Mouse (Mus musculus) liver, embryonic 14.5 days (tissue): ENCODE results near the gene Hid1.

Experiments used
- CTCF ChIP-seq: IDR thresholded peaks from 2 replicates; pipeline ENCODE4 v1.5.1; 2016; ENCODE audit warnings: antibody characterized with exemption, low read depth, control low read depth
- EP300 ChIP-seq: IDR thresholded peaks from 2 replicates; pipeline ENCODE4 v1.6.1; 2016; ENCODE audit warnings: antibody characterized with exemption, low read depth

GRCm38 (mm10) chr11:115382891-115383290, 15.3 kb upstream of the Hid1 start:
- TF ChIP-seq CTCF (no peak), EP300 (no peak)
